Mouse (Mus musculus) embryonic fibroblast, embryonic 13.5 days (primary cell): Measurements from ENCODE around the gene Cdk12.

ENCODE experiments used
- CTCF ChIP-seq: IDR thresholded peaks from 2 replicates; pipeline ENCODE4 v1.5.1; 2011; ENCODE audit warnings: mild to moderate bottlenecking, control low read depth, low read length, moderate library complexity, borderline replicate concordance; ENCODE audit not compliant: insufficient read depth
- POLR2A ChIP-seq: IDR thresholded peaks from 2 replicates; pipeline ENCODE4 v1.6.1; 2011; ENCODE audit warnings: low read depth, mild to moderate bottlenecking, control low read depth, low read length, moderate library complexity

GRCm38 (mm10) chr11:98284230-98284629 is 81.4 kb downstream of the Cdk12 start:
- TF ChIP-seq POLR2A (no peak), CTCF (no peak)
